Mouse (Mus musculus) midbrain, embryonic 13.5 days (tissue): ENCODE results near the gene Pear1. TPM values are rescaled to one million over a fixed set of nuclear protein-coding genes. Genes with fewer than 3 reads are reported as not detected.

Experiments
- ATAC-seq: fragments of 200-750 bp; cut with Nextera tagmentation; 2 replicates; pipeline ENCODE4 v1.8.0; 2017; ENCODE audit warnings: mild to moderate bottlenecking, moderate TSS enrichment, moderate library complexity
- H3K27ac ChIP-seq: fragments of 300-500 bp; sonication (generic); 2 replicates; pipeline ENCODE4 v1.5.1; 2015; ENCODE audit warnings: inconsistent platforms, mild to moderate bottlenecking, moderate library complexity
- H3K27me3 ChIP-seq: fragments of 300-500 bp; sonication (generic); 2 replicates; pipeline ENCODE4 v1.6.1; 2015; ENCODE audit warnings: mild to moderate bottlenecking, inconsistent platforms
- H3K36me3 ChIP-seq: fragments of 300-500 bp; sonication (generic); 2 replicates; pipeline ENCODE4 v1.6.1; 2015; ENCODE audit warnings: mild to moderate bottlenecking, inconsistent platforms
- H3K4me1 ChIP-seq: fragments of 300-500 bp; sonication (generic); replicated peaks from 2 replicates; pipeline ENCODE4 v1.6.1; 2015; ENCODE audit warnings: inconsistent platforms
- H3K4me2 ChIP-seq: fragments of 300-500 bp; sonication (generic); replicated peaks from 2 replicates; pipeline ENCODE4 v1.6.1; 2015; ENCODE audit warnings: moderate library complexity, mild to moderate bottlenecking, inconsistent platforms
- H3K4me3 ChIP-seq: fragments of 300-500 bp; sonication (generic); replicated peaks from 2 replicates; pipeline ENCODE4 v1.5.1; 2015; ENCODE audit warnings: mild to moderate bottlenecking, inconsistent platforms
- H3K9ac ChIP-seq: fragments of 300-500 bp; sonication (generic); replicated peaks from 2 replicates; pipeline ENCODE4 v1.6.1; 2015; ENCODE audit warnings: mild to moderate bottlenecking, inconsistent platforms
- H3K9me3 ChIP-seq: fragments of 300-500 bp; sonication (generic); 2 replicates; pipeline ENCODE4 v1.6.1; 2016; ENCODE audit warnings: mild to moderate bottlenecking, inconsistent platforms
- WGBS: fragments of 180-500 bp; shearing (Covaris S2); methylation state at CpG from one replicate; pipeline ENCODE4 v1.1.7; 2015; 5-methylcytosine and 5-hydroxymethylcytosine counted together
- polyA plus RNA-seq: library from polyadenylated mRNA; unstranded; fragments of >200 nt; fragmentation: Nextera tagmentation; extraction: Ambion mirVana; gene quantifications from 2 replicates; pipeline ENCODE4 v1.2.1, GENCODE M21; 2015

Pear1 gene
- polyA plus RNA-seq, 1 experiment from 2014 or later = 7.1 TPM

DNA sequence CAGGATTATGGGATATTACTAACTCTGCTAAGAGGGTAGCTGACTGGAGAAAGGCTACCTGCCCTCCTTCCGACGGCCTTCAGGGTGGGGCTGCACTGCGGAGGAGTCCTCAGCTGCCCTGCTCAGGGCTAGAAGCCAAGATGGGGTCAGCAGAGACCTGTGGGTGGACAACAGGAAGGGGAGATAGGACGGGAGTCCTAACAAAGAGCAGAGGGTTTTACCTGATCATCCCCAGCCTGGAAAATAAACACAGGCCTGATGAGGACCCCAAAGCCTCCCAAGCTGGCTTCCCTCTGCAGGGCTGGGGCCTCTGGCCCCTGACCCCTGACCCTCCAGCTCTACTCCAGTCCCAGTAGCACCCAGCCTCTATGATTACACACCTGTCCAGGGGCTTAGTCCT lies 60.9 kb downstream of the Pear1 start:
- ATAC-seq = no peak
- no peak overlapping the region for H3K27ac ChIP-seq
- no peak overlapping the region for H3K9ac ChIP-seq
- no peaks in the 10 kb centered on the region for H3K9me3 ChIP-seq
- no peaks in the 10 kb centered on the region for H3K36me3 ChIP-seq
- H3K27me3 ChIP-seq = peaks cover 37% of the 10 kb centered on the region
- no peak overlapping the region for H3K4me2 ChIP-seq
- no peak overlapping the region for H3K4me3 ChIP-seq
- peaks cover 8% of the 10 kb centered on the region for H3K4me1 ChIP-seq
- WGBS = 75% methylated on average over 4 of the region's 4 CpGs

DNA sequence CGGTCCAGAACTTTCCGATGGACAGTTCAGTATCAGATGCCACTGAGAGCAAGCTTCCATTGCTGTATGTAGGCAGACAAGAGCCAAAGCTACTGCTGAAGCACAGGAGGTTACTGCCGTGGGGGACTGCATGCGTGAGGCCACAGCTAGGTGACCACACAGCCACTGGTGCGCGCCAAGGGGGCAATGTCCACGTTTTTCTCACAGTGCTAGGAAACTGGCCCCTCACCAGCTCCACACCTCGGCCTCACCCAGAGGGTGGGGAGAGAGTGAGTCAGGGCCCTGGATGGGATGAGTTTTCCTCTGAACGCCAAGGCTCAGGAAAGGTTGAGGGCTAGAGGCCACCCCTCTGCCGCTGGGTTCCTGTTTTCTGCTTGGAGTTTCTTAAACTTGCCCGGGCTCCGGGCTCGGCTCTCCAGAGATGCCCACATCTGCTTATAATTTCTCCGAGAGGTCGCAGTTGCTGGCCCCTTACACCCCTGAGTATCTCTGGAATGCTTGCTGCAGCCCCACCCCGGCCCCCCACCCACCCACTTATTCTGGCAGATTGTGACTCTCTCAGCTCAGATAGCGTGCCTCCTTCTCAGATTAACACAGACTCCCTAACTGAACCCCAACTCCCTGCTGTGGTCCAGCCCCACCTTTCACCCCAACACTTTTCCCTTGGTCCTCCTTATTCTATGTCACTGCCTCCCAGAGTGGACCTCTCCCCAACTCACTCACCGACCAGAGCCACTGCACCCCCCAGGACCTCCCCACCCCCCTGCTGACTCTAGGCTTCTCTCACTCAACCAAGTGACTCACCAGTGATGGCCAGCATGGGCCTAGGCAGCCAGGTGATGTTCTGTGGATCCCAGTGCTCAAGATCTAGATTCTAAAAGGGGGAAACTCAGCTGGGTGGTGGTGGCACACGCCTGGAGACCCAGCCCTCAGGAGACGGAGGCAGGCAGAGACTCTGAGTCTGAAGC lies 62.4 kb downstream of the Pear1 start:
- 79% methylated on average over 20 of the region's 20 CpGs for WGBS
- ATAC-seq = no peak
- Histone ChIP-seq H3K9me3 (no peaks in the 10 kb centered on the region), H3K36me3 (no peaks in the 10 kb centered on the region), H3K4me2 (no peak overlapping the region), H3K27me3 (peaks cover 26% of the 10 kb centered on the region), H3K27ac (no peak overlapping the region), H3K4me3 (no peak overlapping the region), H3K9ac (no peak overlapping the region), H3K4me1 (peaks cover 8% of the 10 kb centered on the region)

DNA sequence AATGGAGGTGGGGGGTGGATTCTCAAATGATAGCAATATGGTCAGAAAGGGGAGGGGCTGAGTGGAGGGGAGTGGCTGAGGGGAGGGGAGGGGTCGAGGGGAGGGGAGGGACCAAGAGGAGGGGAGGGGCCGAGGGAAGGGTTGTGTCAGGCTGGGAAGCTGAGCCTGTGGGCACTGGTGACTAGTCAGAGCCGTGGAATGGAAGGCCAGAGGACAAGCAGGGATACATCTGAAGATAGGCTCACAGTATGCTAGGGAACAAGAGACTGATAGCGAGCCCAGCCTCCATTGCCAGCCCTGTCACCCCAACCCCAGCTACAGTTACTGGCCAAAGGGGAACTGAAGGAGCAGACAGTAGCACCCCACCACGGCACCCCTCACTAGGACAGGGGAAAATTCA lies 65.5 kb downstream of the Pear1 start:
- H3K9me3 ChIP-seq = no peaks in the 10 kb centered on the region
- ATAC-seq = no peak
- 54% methylated on average over 4 of the region's 5 CpGs for WGBS
- H3K9ac ChIP-seq = no peak overlapping the region
- no peak overlapping the region for H3K4me3 ChIP-seq
- no peak overlapping the region for H3K4me2 ChIP-seq
- peaks cover 28% of the 10 kb centered on the region for H3K27me3 ChIP-seq
- H3K36me3 ChIP-seq = no peaks in the 10 kb centered on the region
- H3K4me1 ChIP-seq = peaks cover 12% of the 10 kb centered on the region
- H3K27ac ChIP-seq = no peak overlapping the region

GRCm38 (mm10) chr3:87756488-87756887 lies 67.6 kb downstream of the Pear1 start:
- Histone ChIP-seq H3K9ac (peak overlapping the region; percentile 45; the same call in 1 of the 2 replicates), H3K36me3 (no peaks in the 10 kb centered on the region), H3K9me3 (no peaks in the 10 kb centered on the region), H3K4me1 (peaks cover 9% of the 10 kb centered on the region; the same call in 1 of the 2 replicates), H3K4me3 (peak overlapping the region; percentile 23), H3K27me3 (peaks cover 27% of the 10 kb centered on the region), H3K4me2 (peak overlapping the region; percentile 51), H3K27ac (no peak overlapping the region)
- peak; percentile 41 for ATAC-seq
- WGBS = 57% methylated on average over 20 of the region's 20 CpGs

GRCm38 (mm10) chr3:87755964-87756363 lies 68.1 kb downstream of the Pear1 start:
- H3K4me1 ChIP-seq = peaks cover 9% of the 10 kb centered on the region; the same call in 1 of the 2 replicates
- H3K27ac ChIP-seq = no peak overlapping the region
- peak; percentile 86 for ATAC-seq
- peaks cover 27% of the 10 kb centered on the region for H3K27me3 ChIP-seq
- peak overlapping the region; percentile 45 for H3K9ac ChIP-seq
- peak overlapping the region; percentile 23 for H3K4me3 ChIP-seq
- no peaks in the 10 kb centered on the region for H3K9me3 ChIP-seq
- H3K4me2 ChIP-seq = peak overlapping the region; percentile 51
- 3% methylated on average over 24 of the region's 24 CpGs for WGBS
- no peaks in the 10 kb centered on the region for H3K36me3 ChIP-seq

GRCm38 (mm10) chr3:87753829-87754228 lies 70.3 kb downstream of the Pear1 start:
- 85% methylated on average over 13 of the region's 13 CpGs for WGBS
- Histone ChIP-seq H3K4me1 (peaks cover 9% of the 10 kb centered on the region; the same call in 1 of the 2 replicates), H3K4me3 (no peak overlapping the region), H3K27me3 (peaks cover 27% of the 10 kb centered on the region), H3K9me3 (no peaks in the 10 kb centered on the region), H3K9ac (no peak overlapping the region), H3K27ac (no peak overlapping the region), H3K36me3 (no peaks in the 10 kb centered on the region), H3K4me2 (no peak overlapping the region)
- ATAC-seq = no peak

DNA sequence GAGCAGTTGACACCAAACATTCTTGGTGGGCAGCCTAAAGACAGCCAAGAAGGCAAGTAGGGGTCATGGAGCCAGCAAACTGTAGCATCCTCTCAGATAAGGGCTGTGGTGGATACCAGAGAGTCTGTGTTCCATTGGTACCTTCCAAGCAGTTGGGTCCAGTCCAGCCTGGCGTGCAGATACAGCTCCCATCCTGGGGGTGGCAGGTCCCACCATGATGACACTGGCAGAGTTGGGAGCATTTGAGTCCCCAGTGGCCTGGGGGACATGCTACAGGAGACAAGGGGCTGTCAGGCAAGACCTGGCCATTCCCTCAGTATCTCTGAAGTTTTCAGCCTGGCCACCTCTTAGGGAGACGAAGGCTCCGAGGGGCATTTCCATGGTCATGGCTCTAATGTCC lies 71.5 kb downstream of the Pear1 start:
- Histone ChIP-seq H3K4me1 (peaks cover 12% of the 10 kb centered on the region; the same call in 1 of the 2 replicates), H3K4me3 (no peak overlapping the region), H3K9me3 (no peaks in the 10 kb centered on the region), H3K27ac (no peak overlapping the region), H3K4me2 (no peak overlapping the region), H3K36me3 (no peaks in the 10 kb centered on the region), H3K27me3 (peaks cover 24% of the 10 kb centered on the region), H3K9ac (no peak overlapping the region)
- no peak for ATAC-seq
- 86% methylated on average over 3 of the region's 3 CpGs for WGBS

DNA sequence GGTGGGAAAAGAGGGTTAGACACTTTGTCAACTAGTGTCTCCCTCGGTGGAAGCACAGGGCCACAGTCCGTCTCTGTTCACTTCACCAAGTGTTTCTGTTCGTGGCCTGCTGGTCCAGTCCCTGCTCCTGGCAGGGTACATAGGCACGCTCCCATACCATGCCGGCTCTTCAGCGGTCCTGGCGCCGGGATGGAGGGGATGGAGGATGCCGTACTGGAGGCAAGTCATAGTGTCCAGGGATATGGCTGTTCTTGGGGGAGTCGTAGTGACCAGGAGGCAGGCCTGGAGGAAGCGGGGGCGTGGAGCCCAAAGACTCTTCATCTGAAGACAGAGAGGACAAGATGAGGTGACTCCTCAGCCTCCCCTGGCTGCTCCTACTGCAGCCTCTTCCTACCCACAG lies 74.1 kb downstream of the Pear1 start:
- H3K4me3 ChIP-seq = no peak overlapping the region
- no peak overlapping the region for H3K4me2 ChIP-seq
- 91% methylated on average over 12 of the region's 12 CpGs for WGBS
- H3K9ac ChIP-seq = no peak overlapping the region
- no peaks in the 10 kb centered on the region for H3K9me3 ChIP-seq
- peaks cover 16% of the 10 kb centered on the region for H3K27me3 ChIP-seq
- no peaks in the 10 kb centered on the region for H3K36me3 ChIP-seq
- H3K27ac ChIP-seq = no peak overlapping the region
- no peak for ATAC-seq
- peaks cover 11% of the 10 kb centered on the region for H3K4me1 ChIP-seq

DNA sequence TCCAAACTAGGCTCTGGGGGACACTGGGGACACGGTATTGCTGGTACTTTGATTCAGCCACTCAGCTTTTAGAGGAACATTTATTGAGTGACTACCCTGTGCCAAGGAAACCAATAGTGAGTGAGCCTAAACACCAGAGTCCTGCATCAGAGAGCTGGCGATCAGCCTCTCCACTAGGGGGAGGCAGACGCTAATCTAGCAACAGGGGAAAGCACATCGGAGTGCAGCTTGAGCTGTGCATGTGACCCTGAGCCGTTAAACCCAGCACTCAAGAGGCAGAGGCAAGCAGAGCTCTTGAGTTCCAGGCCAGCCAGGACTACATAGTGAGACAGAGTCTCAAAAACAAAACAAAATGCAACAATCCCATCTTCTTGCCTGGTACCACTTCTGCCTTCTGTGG lies 75.1 kb downstream of the Pear1 start:
- peaks cover 7% of the 10 kb centered on the region; the same call in 1 of the 2 replicates for H3K27me3 ChIP-seq
- peaks cover 15% of the 10 kb centered on the region for H3K4me1 ChIP-seq
- no peak overlapping the region for H3K4me2 ChIP-seq
- no peak for ATAC-seq
- no peaks in the 10 kb centered on the region for H3K9me3 ChIP-seq
- H3K9ac ChIP-seq = no peak overlapping the region
- no peaks in the 10 kb centered on the region for H3K36me3 ChIP-seq
- H3K27ac ChIP-seq = no peak overlapping the region
- H3K4me3 ChIP-seq = no peak overlapping the region
- 27% methylated on average over 5 of the region's 5 CpGs for WGBS

DNA sequence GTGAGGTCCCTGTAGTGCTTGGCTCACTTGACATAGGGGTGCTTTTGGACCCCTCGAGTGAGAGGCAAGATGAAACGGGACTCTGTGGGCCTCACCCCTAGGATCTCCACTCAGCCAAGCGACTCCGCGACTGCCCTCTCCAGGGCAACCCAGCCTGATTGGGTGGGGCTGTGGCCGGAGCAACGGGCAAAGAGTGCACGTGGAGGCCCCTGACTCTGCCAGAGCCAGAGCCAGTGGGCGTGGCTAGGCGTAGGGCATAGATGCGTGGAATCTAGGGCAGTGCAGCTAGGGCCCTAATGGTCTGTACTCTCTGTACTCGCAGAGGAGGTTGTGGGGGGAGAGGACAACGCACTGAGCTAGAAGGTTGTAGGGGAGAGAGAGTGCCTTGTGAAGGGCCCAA lies 75.7 kb downstream of the Pear1 start, which contains the start of gene Lrrc71:
Gene Lrrc71, minus strand, starts transcription at position 195 of the 400 bp plus-strand sequence.
- H3K9ac ChIP-seq = no peak within 1 kb of the TSS
- peaks cover 15% of the 10 kb centered on the region for H3K4me1 ChIP-seq
- no peaks in the 10 kb centered on the region for H3K36me3 ChIP-seq
- no peak within 1 kb of the TSS for H3K4me3 ChIP-seq
- peaks cover under 1% of the 10 kb centered on the region; the same call in 1 of the 2 replicates for H3K27me3 ChIP-seq
- no peak within 1 kb of the TSS for H3K27ac ChIP-seq
- H3K4me2 ChIP-seq = no peak within 1 kb of the TSS
- 42% methylated on average over 13 of the region's 13 CpGs for WGBS
- H3K9me3 ChIP-seq = no peaks in the 10 kb centered on the region
- peak; percentile 44; the same call in 1 of the 2 replicates for ATAC-seq

DNA sequence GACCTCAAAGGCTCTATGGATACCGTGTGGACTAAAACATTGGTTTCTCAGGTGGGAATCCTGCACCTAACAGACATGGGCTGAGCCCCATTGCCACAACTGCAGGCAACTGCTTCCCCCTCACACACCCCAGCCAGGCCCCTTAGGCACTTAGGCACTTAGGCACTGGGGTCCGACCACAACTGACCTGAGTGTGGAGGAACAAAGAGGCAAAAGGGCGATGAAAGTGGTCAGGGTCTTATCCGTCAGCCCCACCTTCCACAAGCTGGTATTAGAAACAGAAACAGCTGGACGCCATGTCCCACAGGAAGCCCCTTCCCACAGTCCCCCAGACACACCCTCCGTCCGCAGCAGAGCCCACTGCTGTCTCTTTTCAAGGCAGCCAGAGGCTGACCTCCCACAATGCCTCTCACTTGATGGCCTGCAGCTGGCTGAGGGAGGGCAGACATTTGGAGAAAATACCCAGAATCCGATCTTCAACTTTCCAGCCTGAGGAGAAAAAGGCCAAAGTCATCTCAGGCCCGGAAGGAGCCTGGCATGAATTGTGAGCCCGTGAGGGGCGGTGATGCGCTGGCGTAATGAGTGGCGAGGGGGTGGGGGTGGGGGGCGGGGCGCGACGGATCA lies 79.0 kb downstream of the Pear1 start:
- peaks cover 7% of the 10 kb centered on the region for H3K36me3 ChIP-seq
- H3K4me3 ChIP-seq = no peak overlapping the region; the same call in 1 of the 2 replicates
- WGBS = 41% methylated on average over 18 of the region's 18 CpGs
- peak overlapping the region; percentile 36 for H3K4me2 ChIP-seq
- H3K27me3 ChIP-seq = no peaks in the 10 kb centered on the region
- H3K4me1 ChIP-seq = peaks cover 15% of the 10 kb centered on the region
- no peak overlapping the region for H3K9ac ChIP-seq
- 0 out of 2 replicates have a peak, but pooled peaks have one; percentile 7 for ATAC-seq
- H3K27ac ChIP-seq = no peak overlapping the region
- no peaks in the 10 kb centered on the region for H3K9me3 ChIP-seq

GRCm38 (mm10) chr3:87743927-87744326 lies 80.2 kb downstream of the Pear1 start:
- Histone ChIP-seq H3K27me3 (no peaks in the 10 kb centered on the region), H3K4me3 (no peak overlapping the region), H3K27ac (no peak overlapping the region), H3K4me1 (peaks cover 15% of the 10 kb centered on the region), H3K36me3 (peaks cover 14% of the 10 kb centered on the region), H3K9ac (no peak overlapping the region), H3K9me3 (no peaks in the 10 kb centered on the region), H3K4me2 (no peak overlapping the region)
- no peak for ATAC-seq
- WGBS = 85% methylated on average over 4 of the region's 4 CpGs
